Mouse (Mus musculus): ENCODE results near the gene Notch3.
"Not testable (repeated sequence)": the region's sequence is repeated elsewhere in the genome, so short reads cannot be mapped to it uniquely, and the experiment has no call there.

Notch3 gene

GRCm38 (mm10) chr17:32118484-32118883 lies 48.2 kb downstream of the Notch3 start:
- no peak for DNase-seq (ENCODE audit: low read depth, low spot score)

- DNase-seq (ENCODE audit: low read depth, low spot score) = not testable (repeated sequence)
These were observed 48.7 kb downstream of the Notch3 start for GRCm38 (mm10) chr17:32117872-32118421.

GRCm38 (mm10) chr17:32117287-32117871 lies 49.3 kb downstream of the Notch3 start:
- DNase-seq (ENCODE audit: low read depth, low spot score) = no peak

GRCm38 (mm10) chr17:32116586-32117286 lies 49.9 kb downstream of the Notch3 start:
- DNase-seq (ENCODE audit: low read depth, low spot score) = no peak

- not testable (repeated sequence) for DNase-seq (ENCODE audit: low read depth, low spot score)
These were observed 52.2 kb downstream of the Notch3 start for GRCm38 (mm10) chr17:32114486-32114885.

- DNase-seq (ENCODE audit: low read depth, low spot score) = peak; percentile 63
These were observed 52.9 kb downstream of the Notch3 start for GRCm38 (mm10) chr17:32113523-32114421.

- no peak for DNase-seq (ENCODE audit: low read depth, low spot score)
These were observed 53.5 kb downstream of the Notch3 start for GRCm38 (mm10) chr17:32113255-32113522.

GRCm38 (mm10) chr17:32112434-32113254 lies 54.0 kb downstream of the Notch3 start:
- no peak for DNase-seq (ENCODE audit: low read depth, low spot score)

GRCm38 (mm10) chr17:32110980-32111780 lies 55.5 kb downstream of the Notch3 start:
- no peak for DNase-seq (ENCODE audit: low read depth, low spot score)

GRCm38 (mm10) chr17:32110424-32110823 lies 56.2 kb downstream of the Notch3 start:
- no peak for DNase-seq (ENCODE audit: low read depth, low spot score)

GRCm38 (mm10) chr17:32109201-32109940 lies 57.3 kb downstream of the Notch3 start:
- DNase-seq (ENCODE audit: low read depth, low spot score) = no peak

- peak; percentile 80 for DNase-seq (ENCODE audit: low read depth, low spot score)
These were observed 58.2 kb downstream of the Notch3 start for GRCm38 (mm10) chr17:32108320-32109011.

GRCm38 (mm10) chr17:32107877-32108276 lies 58.8 kb downstream of the Notch3 start:
- DNase-seq (ENCODE audit: low read depth, low spot score) = no peak

- no peak for DNase-seq (ENCODE audit: low read depth, low spot score)
These were observed 60.3 kb downstream of the Notch3 start for GRCm38 (mm10) chr17:32106358-32106757.

- DNase-seq (ENCODE audit: low read depth, low spot score) = no peak
These were observed 63.6 kb downstream of the Notch3 start for GRCm38 (mm10) chr17:32103054-32103453.

- DNase-seq (ENCODE audit: low read depth, low spot score) = peak; percentile 69
These were observed 66.6 kb downstream of the Notch3 start for GRCm38 (mm10) chr17:32099943-32100586.

GRCm38 (mm10) chr17:32099574-32099942 lies 67.1 kb downstream of the Notch3 start:
- DNase-seq (ENCODE audit: low read depth, low spot score) = no peak

- not testable (repeated sequence) for DNase-seq (ENCODE audit: low read depth, low spot score)
These were observed 67.7 kb downstream of the Notch3 start for GRCm38 (mm10) chr17:32098905-32099304.

GRCm38 (mm10) chr17:32097676-32098075 lies 69.0 kb downstream of the Notch3 start:
- DNase-seq (ENCODE audit: low read depth, low spot score) = no peak
